Mouse (Mus musculus) midbrain, embryonic 15.5 days (tissue): Measurements from ENCODE around the gene Cyp3a59. TPM values are rescaled to one million over a fixed set of nuclear protein-coding genes. Genes with fewer than 3 reads are reported as not detected.
"Not testable (repeated sequence)": the region's sequence is repeated elsewhere in the genome, so short reads cannot be mapped to it uniquely, and the experiment has no call there.

Source experiments
- ATAC-seq: fragments of 200-750 bp; cut with Nextera tagmentation; replicated peaks from 2 replicates; pipeline ENCODE4 v1.8.0; 2017; ENCODE audit warnings: moderate TSS enrichment
- H3K27ac ChIP-seq: fragments of 300-500 bp; sonication (generic); 2 replicates; pipeline ENCODE4 v1.5.1; 2015; ENCODE audit warnings: mild to moderate bottlenecking, inconsistent platforms
- H3K27me3 ChIP-seq: fragments of 300-500 bp; sonication (generic); replicated peaks from 2 replicates; pipeline ENCODE4 v1.6.1; 2015; ENCODE audit warnings: inconsistent platforms
- H3K36me3 ChIP-seq: fragments of 300-500 bp; sonication (generic); replicated peaks from 2 replicates; pipeline ENCODE4 v1.6.1; 2015; ENCODE audit warnings: inconsistent platforms
- H3K4me1 ChIP-seq: fragments of 300-500 bp; sonication (generic); 2 replicates; pipeline ENCODE4 v1.6.1; 2015; ENCODE audit warnings: inconsistent platforms
- H3K4me2 ChIP-seq: fragments of 300-500 bp; sonication (generic); 2 replicates; pipeline ENCODE4 v1.6.1; 2015; ENCODE audit warnings: inconsistent platforms, mild to moderate bottlenecking, moderate library complexity
- H3K4me3 ChIP-seq: fragments of 300-500 bp; sonication (generic); 2 replicates; pipeline ENCODE4 v1.5.1; 2015; ENCODE audit warnings: mild to moderate bottlenecking, inconsistent platforms
- H3K9ac ChIP-seq: fragments of 300-500 bp; sonication (generic); 2 replicates; pipeline ENCODE4 v1.6.1; 2015; ENCODE audit warnings: mild to moderate bottlenecking, inconsistent platforms
- H3K9me3 ChIP-seq: fragments of 300-500 bp; sonication (generic); 2 replicates; pipeline ENCODE4 v1.6.1; 2016; ENCODE audit warnings: inconsistent platforms
- WGBS: fragments of 180-500 bp; shearing (Covaris S2); methylation state at CpG from one replicate; pipeline ENCODE4 v1.1.7; 2015; ENCODE audit warnings: mixed read lengths; 5-methylcytosine and 5-hydroxymethylcytosine counted together
- polyA plus RNA-seq: library from polyadenylated mRNA; unstranded; fragments of >200 nt; fragmentation: Nextera tagmentation; extraction: Ambion mirVana; gene quantifications from 2 replicates; pipeline ENCODE4 v1.2.1, GENCODE M21; 2015

Cyp3a59 gene
- polyA plus RNA-seq: not detected in 2 replicates

GRCm38 (mm10) chr5:146078945-146079344, at the start of gene Cyp3a59:
Cyp3a59 (plus strand) TSS chr5:146079257.
- not testable (repeated sequence) for ATAC-seq, H3K4me3 ChIP-seq, H3K9ac ChIP-seq, H3K9me3 ChIP-seq, H3K27ac ChIP-seq, H3K4me2 ChIP-seq, H3K4me1 ChIP-seq, H3K36me3 ChIP-seq, H3K27me3 ChIP-seq

DNA sequence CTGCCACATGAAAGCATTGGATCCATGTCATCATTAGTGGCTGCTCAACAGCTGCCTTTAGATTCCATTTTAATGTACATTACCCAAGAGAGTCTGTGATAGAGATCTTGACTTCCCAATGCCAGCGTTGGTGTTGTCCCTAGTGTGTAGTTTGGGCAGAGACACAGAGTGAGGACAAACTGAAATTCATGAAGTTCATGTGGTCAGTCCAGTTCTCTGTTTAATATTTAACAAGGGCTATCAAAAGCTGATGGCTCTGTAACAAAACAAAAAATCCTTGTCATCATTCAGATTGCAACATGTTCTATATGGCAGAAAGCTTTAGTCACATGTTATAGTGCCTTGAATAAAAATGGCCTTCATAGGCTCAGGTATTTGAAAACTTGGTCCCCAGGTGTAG, 9.0 kb upstream of the Cyp3a59 start:
- no peaks in the 10 kb centered on the region for H3K4me1 ChIP-seq
- 57% methylated on average over 1 of the region's 1 CpGs for WGBS
- no peak for ATAC-seq
- H3K9me3 ChIP-seq: peaks cover 20% of the 10 kb centered on the region
- no peak overlapping the region for H3K9ac ChIP-seq
- H3K27ac ChIP-seq: no peak overlapping the region
- H3K36me3 ChIP-seq: no peaks in the 10 kb centered on the region
- no peak overlapping the region for H3K4me2 ChIP-seq
- H3K27me3 ChIP-seq: no peaks in the 10 kb centered on the region
- no peak overlapping the region for H3K4me3 ChIP-seq

- H3K4me2 ChIP-seq: no peak overlapping the region
- ATAC-seq: no peak
- no peak overlapping the region for H3K4me3 ChIP-seq
- H3K4me1 ChIP-seq: no peaks in the 10 kb centered on the region
- 0 out of 2 replicates have a peak, but pooled peaks cover 3% of the 10 kb centered on the region for H3K9me3 ChIP-seq
- 40% methylated on average over 2 of the region's 2 CpGs for WGBS
- no peaks in the 10 kb centered on the region for H3K36me3 ChIP-seq
- no peaks in the 10 kb centered on the region for H3K27me3 ChIP-seq
- H3K9ac ChIP-seq: no peak overlapping the region
- H3K27ac ChIP-seq: no peak overlapping the region
Measured at GRCm38 (mm10) chr5:146147903-146148302, 68.8 kb downstream of the Cyp3a59 start.

DNA sequence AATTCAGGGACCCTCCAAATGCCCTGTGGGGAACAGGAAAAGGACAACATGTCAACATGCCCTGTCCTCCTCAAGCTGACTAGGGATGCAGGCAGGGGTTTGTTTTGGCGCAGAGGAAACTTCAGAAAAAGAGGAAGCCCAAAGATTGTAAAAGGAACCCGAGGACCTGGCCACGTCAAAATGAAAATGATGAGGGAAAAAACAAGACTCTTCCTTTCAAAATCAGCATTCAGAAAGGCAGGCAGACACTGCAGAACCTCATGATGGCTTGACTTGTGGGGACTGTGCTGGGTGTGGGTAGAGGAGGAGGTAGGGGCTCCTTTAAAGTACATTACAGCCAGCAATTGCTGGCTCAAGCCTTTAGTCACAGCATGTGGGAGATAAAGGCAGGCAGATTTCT, 71.4 kb downstream of the Cyp3a59 start:
- no peak overlapping the region for H3K9ac ChIP-seq

GRCm38 (mm10) chr5:146158326-146158725, 79.3 kb downstream of the Cyp3a59 start:
- H3K4me3 ChIP-seq, H3K9ac ChIP-seq, H3K27ac ChIP-seq, ATAC-seq, H3K36me3 ChIP-seq, H3K27me3 ChIP-seq, H3K4me1 ChIP-seq, H3K4me2 ChIP-seq, H3K9me3 ChIP-seq: not testable (repeated sequence)
- WGBS: 82% methylated on average over 4 of the region's 4 CpGs

More for the DNA sequence above, 71.4 kb downstream of the Cyp3a59 start:
- Histone ChIP-seq H3K36me3 (no peaks in the 10 kb centered on the region), H3K4me1 (no peaks in the 10 kb centered on the region), H3K4me2 (no peak overlapping the region), H3K27ac (no peak overlapping the region), H3K9me3 (0 out of 2 replicates have a peak, but pooled peaks cover 3% of the 10 kb centered on the region), H3K4me3 (no peak overlapping the region), H3K27me3 (no peaks in the 10 kb centered on the region)
- no peak for ATAC-seq
- 73% methylated on average over 3 of the region's 3 CpGs for WGBS

GRCm38 (mm10) chr5:146160439-146160838, 81.4 kb downstream of the Cyp3a59 start, which contains the start of gene Gm5565:
Gm5565 (minus strand) TSS chr5:146160539.
- H3K9ac ChIP-seq, H3K4me3 ChIP-seq, H3K27me3 ChIP-seq, H3K9me3 ChIP-seq, H3K27ac ChIP-seq, H3K4me1 ChIP-seq, H3K4me2 ChIP-seq, H3K36me3 ChIP-seq, ATAC-seq: not testable (repeated sequence)
- 97% methylated on average over 3 of the region's 3 CpGs for WGBS

Other genes starting within 250 kb of the Cyp3a59 start
- gene Cyp3a11, start 199.3 kb upstream of the Cyp3a59 start, polyA plus RNA-seq: not detected in 2 replicates
- gene Cyp3a25, start 69.6 kb upstream of the Cyp3a59 start, polyA plus RNA-seq: not detected in 2 replicates
- not detected in 2 replicates for gene Gm5565, start 81.3 kb downstream of the Cyp3a59 start, polyA plus RNA-seq
- gene Gm6309, start 91.5 kb downstream of the Cyp3a59 start, polyA plus RNA-seq: not detected in 2 replicates
- gene 1700001J03Rik, start 106.0 kb downstream of the Cyp3a59 start, polyA plus RNA-seq: 0.41 TPM in 1 of 2 replicates, not detected in the other
- 28.7 and 33.6 TPM in 2 replicates for gene Rnf6, start 142.3 kb downstream of the Cyp3a59 start, polyA plus RNA-seq
- gene Cdk8, start 152.0 kb downstream of the Cyp3a59 start, polyA plus RNA-seq: 19.5 and 21.2 TPM in 2 replicates